Mouse (Mus musculus) midbrain, embryonic 11.5 days (tissue): ENCODE measurements at regions not wholly inside any gene's neighbourhood (a gene's known extent, or its start where the extent isn't known, plus 50 kb on each side); places are given as distances from the start of the nearest gene placed in this dataset.

Experiments
- ATAC-seq: fragments of 200-750 bp; cut with Nextera tagmentation; 2 replicates; pipeline ENCODE4 v1.8.0; 2017; ENCODE audit warnings: moderate TSS enrichment, moderate library complexity; ENCODE audit not compliant: low FRiP score
- DNase-seq: peaks from one replicate; pipeline ENCODE4 v3.0.0; 2015; ENCODE audit warnings: low spot score; ENCODE audit errors: missing footprints
- H3K27ac ChIP-seq: fragments of 300-500 bp; sonication (generic); 2 replicates; pipeline ENCODE4 v1.5.1; 2014; ENCODE audit warnings: low read depth, low read length
- H3K27me3 ChIP-seq: fragments of 300-500 bp; sonication (generic); 2 replicates; pipeline ENCODE4 v1.6.1; 2014; ENCODE audit warnings: mild to moderate bottlenecking, low read length, moderate library complexity, mixed read lengths; ENCODE audit not compliant: control insufficient read depth, insufficient read depth
- H3K36me3 ChIP-seq: fragments of 300-500 bp; sonication (generic); 2 replicates; pipeline ENCODE4 v1.6.1; 2014; ENCODE audit warnings: mild to moderate bottlenecking, low read length, moderate library complexity, mixed read lengths; ENCODE audit not compliant: control insufficient read depth, insufficient read depth
- H3K4me1 ChIP-seq: fragments of 300-500 bp; sonication (generic); 2 replicates; pipeline ENCODE4 v1.6.1; 2014; ENCODE audit warnings: low read length; ENCODE audit not compliant: control insufficient read depth, insufficient read depth
- H3K4me2 ChIP-seq: fragments of 300-500 bp; sonication (generic); 2 replicates; pipeline ENCODE4 v1.6.1; 2014; ENCODE audit warnings: mild to moderate bottlenecking, moderate library complexity
- H3K4me3 ChIP-seq: fragments of 300-500 bp; sonication (generic); 2 replicates; pipeline ENCODE4 v1.5.1; 2014; ENCODE audit warnings: low read depth, low read length
- H3K9ac ChIP-seq: fragments of 300-500 bp; sonication (generic); 2 replicates; pipeline ENCODE4 v1.6.1; 2014; ENCODE audit warnings: low read length
- H3K9me3 ChIP-seq: fragments of 300-500 bp; sonication (generic); 2 replicates; pipeline ENCODE4 v1.6.1; 2016; ENCODE audit warnings: low read length; ENCODE audit not compliant: control insufficient read depth
- WGBS: fragments of 180-500 bp; shearing (Covaris S2); extraction: QIAGEN DNeasy Blood & Tissue Kit; methylation state at CpG from one replicate; pipeline ENCODE4 v1.1.7; 2014; 5-methylcytosine and 5-hydroxymethylcytosine counted together

- no peaks in the 10 kb centered on the region for H3K9me3 ChIP-seq
- no peak overlapping the region for H3K27ac ChIP-seq
- H3K4me2 ChIP-seq = no peak overlapping the region
- ATAC-seq (no peak), DNase-seq (no peak)
- no peaks in the 10 kb centered on the region for H3K4me1 ChIP-seq
- 93% methylated on average over 5 of the region's 5 CpGs for WGBS
- H3K27me3 ChIP-seq = no peaks in the 10 kb centered on the region
- no peaks in the 10 kb centered on the region for H3K36me3 ChIP-seq
- no peak overlapping the region for H3K9ac ChIP-seq
- H3K4me3 ChIP-seq = no peak overlapping the region
Observed at GRCm38 (mm10) chrX:13360436-13360835, 79.7 kb downstream of the Ddx3x start.

GRCm38 (mm10) chrX:13370319-13370718 is 89.5 kb downstream of the Ddx3x start:
- no peak for ATAC-seq
- Histone ChIP-seq H3K9me3 (no peaks in the 10 kb centered on the region), H3K36me3 (no peaks in the 10 kb centered on the region), H3K27ac (no peak overlapping the region), H3K4me3 (no peak overlapping the region), H3K4me1 (no peaks in the 10 kb centered on the region), H3K27me3 (no peaks in the 10 kb centered on the region; the same call in 1 of the 2 replicates), H3K9ac (no peak overlapping the region), H3K4me2 (no peak overlapping the region)
- DNase-seq = no peak
- WGBS = 92% methylated on average over 4 of the region's 4 CpGs

DNA sequence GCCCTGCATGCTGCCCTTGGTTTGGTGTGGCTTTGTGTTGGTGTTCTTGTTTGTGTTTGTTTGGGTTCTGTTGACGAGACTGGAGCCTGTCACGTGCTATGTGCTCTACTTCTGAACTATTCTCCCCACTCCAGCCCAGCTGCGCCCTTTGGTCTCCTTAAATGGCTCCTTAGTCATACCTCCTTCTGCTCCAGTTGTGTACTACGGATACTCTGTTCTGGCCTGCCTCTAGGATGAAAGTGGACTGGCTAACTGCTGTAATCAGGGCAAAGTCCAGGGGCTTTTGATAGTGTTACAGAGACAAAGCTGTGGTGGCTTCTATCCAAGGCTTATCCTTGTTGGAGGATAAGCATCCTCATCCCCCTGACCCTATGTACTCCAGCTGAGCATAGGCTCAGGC is 92.0 kb downstream of the Ddx3x start:
- Histone ChIP-seq H3K4me3 (no peak overlapping the region), H3K4me2 (no peak overlapping the region), H3K4me1 (no peaks in the 10 kb centered on the region), H3K27me3 (no peaks in the 10 kb centered on the region; the same call in 1 of the 2 replicates), H3K9me3 (no peaks in the 10 kb centered on the region), H3K9ac (no peak overlapping the region), H3K27ac (no peak overlapping the region), H3K36me3 (no peaks in the 10 kb centered on the region)
- ATAC-seq = no peak
- no peak for DNase-seq
- 77% methylated on average over 4 of the region's 4 CpGs for WGBS

GRCm38 (mm10) chrX:13386354-13386753 is 79.6 kb upstream of the Nyx start:
- H3K4me1 ChIP-seq = no peaks in the 10 kb centered on the region
- no peak overlapping the region for H3K4me3 ChIP-seq
- no peak overlapping the region for H3K27ac ChIP-seq
- no peak overlapping the region for H3K4me2 ChIP-seq
- H3K9ac ChIP-seq = no peak overlapping the region
- 84% methylated on average over 9 of the region's 9 CpGs for WGBS
- ATAC-seq = no peak
- H3K27me3 ChIP-seq = no peaks in the 10 kb centered on the region
- DNase-seq = no peak
- H3K9me3 ChIP-seq = no peaks in the 10 kb centered on the region
- no peaks in the 10 kb centered on the region for H3K36me3 ChIP-seq

GRCm38 (mm10) chrX:13398466-13398865 is 67.4 kb upstream of the Nyx start:
- Histone ChIP-seq H3K9me3 (no peaks in the 10 kb centered on the region), H3K4me1 (no peaks in the 10 kb centered on the region), H3K4me3 (no peak overlapping the region), H3K36me3 (no peaks in the 10 kb centered on the region), H3K27me3 (no peaks in the 10 kb centered on the region), H3K4me2 (no peak overlapping the region), H3K27ac (no peak overlapping the region), H3K9ac (no peak overlapping the region)
- ATAC-seq (no peak), DNase-seq (no peak)

- ATAC-seq = no peak
- no peaks in the 10 kb centered on the region for H3K36me3 ChIP-seq
- no peak overlapping the region for H3K4me3 ChIP-seq
- H3K27me3 ChIP-seq = no peaks in the 10 kb centered on the region
- H3K9ac ChIP-seq = no peak overlapping the region
- no peak for DNase-seq
- no peaks in the 10 kb centered on the region for H3K4me1 ChIP-seq
- no peak overlapping the region for H3K27ac ChIP-seq
- H3K4me2 ChIP-seq = no peak overlapping the region
- 86% methylated on average over 2 of the region's 2 CpGs for WGBS
- H3K9me3 ChIP-seq = no peaks in the 10 kb centered on the region
Observed at GRCm38 (mm10) chrX:13412726-13413125, 53.2 kb upstream of the Nyx start.

DNA sequence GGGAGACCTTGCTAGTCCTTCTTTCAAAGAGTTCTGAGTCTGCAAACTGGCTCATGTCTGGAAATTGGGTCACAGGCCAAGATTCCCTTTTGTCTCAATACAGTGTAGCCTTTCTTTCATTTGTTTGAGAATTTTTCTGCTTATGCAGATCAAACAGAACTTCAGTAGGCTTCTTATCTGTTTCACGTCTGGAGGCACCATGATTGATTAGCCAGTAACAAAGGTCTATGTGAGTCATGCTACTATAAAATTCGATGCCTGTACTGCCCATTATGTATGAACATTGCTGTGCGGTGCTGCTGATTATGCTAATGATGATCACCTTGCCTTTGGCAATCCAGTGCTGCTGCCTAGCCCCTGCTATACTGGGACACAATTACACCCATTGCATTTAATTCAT is 52.8 kb upstream of the Nyx start:
- no peaks in the 10 kb centered on the region for H3K9me3 ChIP-seq
- H3K4me1 ChIP-seq = no peaks in the 10 kb centered on the region
- no peak for ATAC-seq
- no peak overlapping the region for H3K4me2 ChIP-seq
- no peaks in the 10 kb centered on the region; the same call in 1 of the 2 replicates for H3K27me3 ChIP-seq
- H3K27ac ChIP-seq = no peak overlapping the region
- H3K9ac ChIP-seq = no peak overlapping the region
- H3K4me3 ChIP-seq = no peak overlapping the region
- H3K36me3 ChIP-seq = no peaks in the 10 kb centered on the region
- DNase-seq = no peak
- WGBS = 59% methylated on average over 3 of the region's 3 CpGs
